Mouse (Mus musculus): ENCODE results near the gene Ndufc1.
"Not testable (repeated sequence)": the region's sequence is repeated elsewhere in the genome, so short reads cannot be mapped to it uniquely, and the experiment has no call there.

Gene Ndufc1

DNA sequence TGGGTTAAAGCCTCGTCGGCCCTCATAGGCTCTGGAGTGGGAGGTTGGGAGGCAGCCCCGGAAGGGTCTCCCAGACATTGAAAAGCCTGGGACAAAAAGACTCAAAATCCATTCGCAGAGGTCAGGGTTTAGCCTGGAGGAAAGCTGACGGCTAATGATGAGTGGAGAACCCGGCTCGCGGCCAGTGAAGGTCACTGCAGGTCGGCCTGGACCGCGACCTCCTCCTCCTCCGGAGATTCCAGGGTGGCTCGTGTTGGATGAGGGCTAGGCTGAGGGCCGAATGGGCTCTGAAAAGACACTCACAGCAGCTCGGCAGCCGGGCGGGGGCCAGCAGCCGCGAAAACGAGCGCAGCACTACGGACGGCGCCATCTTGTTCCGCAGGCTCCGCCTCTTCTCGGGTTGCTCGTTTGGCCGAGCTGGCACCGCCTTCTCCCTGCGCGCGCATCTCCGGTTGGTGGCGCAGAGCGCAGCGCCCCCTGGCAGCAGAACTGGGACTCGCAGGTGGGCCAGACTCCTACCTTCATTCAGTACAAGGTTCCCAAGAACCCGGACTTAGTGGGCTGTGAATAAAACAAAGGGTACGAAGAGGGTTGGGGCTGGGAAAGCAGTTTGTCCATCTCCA is at the start of gene Ndufc1:
Ndufc1 (minus strand) TSS at position 428 of the 623 bp plus-strand sequence.
- peak; percentile 98 for DNase-seq

DNA sequence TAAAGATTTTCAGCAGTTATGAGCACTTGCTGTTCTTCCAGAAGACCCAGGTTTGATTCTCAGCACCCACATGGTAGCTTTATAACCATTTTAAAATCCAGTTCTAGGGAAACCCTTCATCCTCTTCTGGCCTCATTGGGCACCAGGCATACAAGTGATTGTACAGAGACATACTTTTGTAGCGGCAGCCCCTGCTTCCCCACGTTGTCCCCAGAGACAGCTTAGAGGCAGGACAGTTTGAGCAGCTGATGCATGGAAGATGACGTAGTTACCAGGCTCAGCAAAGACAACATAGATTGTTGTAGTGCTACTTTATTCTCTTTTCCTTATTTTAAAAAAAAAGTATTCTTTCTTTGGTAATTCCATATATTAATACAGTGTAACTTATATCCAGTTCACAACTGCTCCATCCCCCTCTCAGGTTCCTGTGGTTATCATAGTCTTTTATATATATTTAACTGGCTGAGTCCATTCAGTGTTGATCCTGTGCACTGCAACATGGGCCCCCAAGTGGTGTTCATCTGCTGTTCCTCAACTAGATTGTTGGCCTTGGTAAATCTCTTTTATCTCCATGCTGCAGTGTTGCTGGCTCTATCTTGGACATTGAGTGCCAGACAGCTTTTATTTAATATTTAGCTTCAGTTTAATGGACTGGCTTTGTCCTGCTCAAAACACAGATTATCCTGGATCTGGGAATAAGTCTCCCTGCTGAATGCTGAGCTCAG is 26.2 kb upstream of the Ndufc1 start:
- no peak for DNase-seq

- not testable (repeated sequence) for DNase-seq
Measured at GRCm38 (mm10) chr3:51434364-51434763, 25.6 kb upstream of the Ndufc1 start.

GRCm38 (mm10) chr3:51425394-51425793 is 16.6 kb upstream of the Ndufc1 start:
- no peak for DNase-seq

DNA sequence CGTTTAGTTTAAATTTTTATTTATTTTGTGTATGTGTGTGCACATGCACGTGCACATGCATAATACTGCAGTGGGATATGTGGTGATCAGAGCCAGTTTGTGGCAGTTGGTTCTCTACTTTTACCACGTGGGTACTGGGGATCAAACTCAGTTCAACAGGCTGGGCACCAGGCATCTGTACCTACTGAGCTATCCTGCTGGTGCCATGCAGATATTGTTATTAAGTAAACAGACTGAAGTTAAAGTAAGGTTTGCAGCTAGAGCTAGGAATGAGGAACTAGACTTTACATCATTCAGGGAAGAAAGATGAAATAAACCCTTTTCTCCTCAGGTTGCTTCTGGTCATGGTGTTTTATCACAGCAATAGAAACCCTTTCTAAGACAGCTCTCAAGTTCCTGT is 13.1 kb upstream of the Ndufc1 start:
- no peak for DNase-seq

DNA sequence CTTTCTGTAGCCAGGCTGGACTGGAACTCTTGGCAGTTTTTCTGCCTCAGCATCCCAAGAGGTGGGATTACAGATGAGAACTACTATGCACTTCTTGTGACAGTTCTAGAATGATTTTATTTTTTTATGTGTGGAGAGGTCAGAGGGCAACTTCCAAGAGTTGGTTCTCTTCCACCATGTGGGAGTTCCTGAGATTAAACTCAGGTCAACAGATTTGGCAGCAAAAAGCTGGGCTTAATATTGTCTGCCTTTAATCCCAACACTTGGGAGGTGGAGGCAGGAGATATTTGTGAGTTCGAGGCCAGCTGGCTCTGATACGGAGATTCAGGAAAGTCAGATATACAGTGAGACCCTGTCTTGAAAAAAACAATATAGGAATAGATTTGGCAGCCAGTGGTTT is 9.2 kb upstream of the Ndufc1 start:
- no peak for DNase-seq

DNA sequence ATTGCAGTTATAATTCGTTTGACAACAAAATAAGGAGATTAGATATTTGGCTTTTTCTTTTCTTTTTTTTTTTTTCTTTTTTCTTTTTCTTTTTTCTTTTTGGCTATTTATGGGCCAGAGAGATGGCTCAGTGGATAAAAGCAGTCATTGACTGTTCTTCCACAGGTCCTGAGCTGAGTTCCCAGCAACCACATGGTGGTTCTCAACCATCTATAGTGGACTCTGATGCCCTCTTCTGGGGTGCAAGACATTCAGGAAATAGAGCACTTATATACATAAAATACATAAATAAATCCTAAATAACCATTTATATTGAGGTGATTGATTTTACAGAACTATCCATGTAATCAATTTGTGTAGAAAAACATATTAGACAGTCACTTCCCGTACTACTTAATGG is 8.7 kb upstream of the Ndufc1 start:
- no peak for DNase-seq

GRCm38 (mm10) chr3:51417135-51417458 is 8.3 kb upstream of the Ndufc1 start:
- DNase-seq: no peak

- peak; percentile 64 for DNase-seq
Measured at GRCm38 (mm10) chr3:51416364-51417134, 7.8 kb upstream of the Ndufc1 start.

GRCm38 (mm10) chr3:51416073-51416363 is 7.2 kb upstream of the Ndufc1 start:
- DNase-seq: no peak

GRCm38 (mm10) chr3:51415098-51416072 is 6.6 kb upstream of the Ndufc1 start, which contains the start of gene Naa15:
Gene Naa15 (plus strand): TSS chr3:51415148.
- DNase-seq: peak; percentile 97

GRCm38 (mm10) chr3:51413276-51413675 is 4.5 kb upstream of the Ndufc1 start:
- DNase-seq: peak; percentile 27

DNA sequence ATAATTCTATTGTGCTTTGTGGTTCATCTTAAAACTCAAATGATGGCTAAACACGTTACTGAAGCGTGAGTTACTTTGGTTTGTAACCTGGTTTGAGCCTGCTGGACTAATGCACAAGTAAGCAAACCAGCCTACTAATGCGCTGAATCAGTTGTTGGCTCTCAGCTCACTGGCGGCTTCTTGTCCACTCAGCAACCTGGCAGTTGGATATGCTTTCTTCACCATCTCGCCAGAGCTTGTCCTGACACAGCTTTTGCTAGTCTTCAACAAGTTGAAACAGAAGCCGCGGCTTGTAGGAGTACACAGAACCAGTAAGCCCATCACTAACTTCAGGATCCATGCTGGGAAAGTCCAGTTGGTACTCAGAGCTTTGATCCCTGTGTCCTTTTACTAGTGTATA is 3.7 kb upstream of the Ndufc1 start:
- DNase-seq: peak; percentile 44

DNA sequence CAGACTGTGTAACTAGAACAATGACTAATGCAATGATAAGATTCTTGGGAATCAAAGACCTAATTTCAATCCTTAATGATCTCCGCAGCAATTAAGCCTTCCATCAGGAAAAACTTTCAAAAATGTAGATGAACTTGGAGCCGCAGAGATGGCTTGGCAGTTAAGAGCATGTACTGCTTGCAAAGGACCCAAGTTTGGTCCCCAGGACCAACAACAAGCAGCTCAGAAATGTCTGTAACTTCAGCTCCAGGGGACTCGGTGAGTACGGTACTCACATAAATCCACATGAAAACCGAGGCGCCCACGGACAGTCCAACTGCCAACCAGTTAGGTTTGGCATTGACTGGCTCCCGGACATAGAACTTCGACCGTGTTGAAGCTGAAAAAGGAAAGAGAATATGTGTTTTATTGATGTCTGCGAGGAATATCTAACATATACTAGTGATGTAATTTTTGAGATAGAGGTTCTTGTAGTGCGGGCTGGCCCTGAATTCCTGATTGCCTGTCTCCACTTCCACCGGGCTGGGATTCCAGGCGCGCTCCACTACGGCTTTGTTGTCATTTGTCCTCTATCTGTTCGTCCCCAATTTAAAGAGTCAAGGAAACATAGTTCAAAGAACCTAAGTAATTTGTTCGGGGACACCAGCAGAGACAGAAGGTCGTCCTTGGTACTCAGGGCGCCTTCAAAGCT is 773 bp downstream of the Ndufc1 start:
- no peak for DNase-seq

GRCm38 (mm10) chr3:51402628-51403027 is 6.2 kb downstream of the Ndufc1 start:
- no peak for DNase-seq

DNA sequence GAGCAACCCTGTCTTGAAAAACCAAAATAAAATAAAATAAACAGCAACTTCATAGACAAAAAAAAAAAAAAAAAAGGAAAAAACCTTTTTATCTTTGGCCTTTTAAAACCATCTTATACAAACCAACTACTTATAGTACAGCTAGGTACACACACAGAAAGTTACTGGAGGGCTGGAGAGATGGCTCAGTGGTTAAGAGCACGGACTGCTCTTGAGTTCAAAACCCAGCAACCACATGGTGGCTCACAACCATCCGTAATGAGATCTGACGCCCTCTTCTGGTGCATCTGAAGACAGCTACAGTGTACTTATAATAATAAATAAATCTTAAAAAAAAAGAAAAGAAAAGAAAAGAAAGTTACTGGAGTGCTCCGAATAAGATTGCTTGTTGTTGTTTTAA is 6.7 kb downstream of the Ndufc1 start:
- DNase-seq: not testable (repeated sequence)

DNA sequence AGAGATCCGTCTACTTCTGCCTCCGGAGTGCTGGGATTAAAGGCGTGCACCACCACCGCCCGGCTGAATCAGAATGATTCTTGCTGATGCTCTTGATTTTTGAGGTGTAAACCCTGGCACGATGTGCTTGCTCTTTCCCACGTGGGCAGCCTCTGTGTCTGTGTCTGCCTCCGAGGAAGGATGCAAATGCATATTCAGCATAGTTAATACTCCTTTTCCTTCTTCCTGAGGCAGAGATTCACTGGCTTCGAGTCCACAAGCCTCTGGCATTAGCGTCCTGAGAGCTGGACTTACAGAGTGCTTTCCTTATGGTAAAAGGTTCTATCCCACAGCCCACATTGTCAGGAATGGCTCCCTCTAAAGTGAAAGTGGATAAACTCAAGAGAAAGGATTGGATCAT is 8.1 kb downstream of the Ndufc1 start:
- DNase-seq: no peak

DNA sequence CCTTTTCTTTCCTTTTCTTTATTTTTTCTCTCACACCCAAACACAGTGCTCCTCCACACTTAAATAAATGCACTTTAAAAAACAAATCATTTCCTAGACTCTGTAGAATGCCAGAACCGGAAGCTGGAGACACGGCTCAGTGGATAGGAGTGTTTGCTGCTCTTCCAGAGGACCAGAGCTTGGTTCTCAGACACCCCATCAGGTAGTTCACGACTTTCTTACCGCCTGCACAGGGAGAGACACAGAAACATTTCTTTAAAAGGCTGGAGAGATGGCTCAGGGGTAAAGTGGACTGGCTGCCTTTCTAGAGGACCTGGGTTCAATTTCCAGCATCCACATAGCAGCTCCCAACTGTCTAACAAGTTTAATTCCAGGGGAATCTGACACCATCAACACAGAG is 9.3 kb downstream of the Ndufc1 start:
- DNase-seq: no peak

- no peak for DNase-seq
Measured at GRCm38 (mm10) chr3:51398667-51399066, 10.1 kb downstream of the Ndufc1 start.

DNA sequence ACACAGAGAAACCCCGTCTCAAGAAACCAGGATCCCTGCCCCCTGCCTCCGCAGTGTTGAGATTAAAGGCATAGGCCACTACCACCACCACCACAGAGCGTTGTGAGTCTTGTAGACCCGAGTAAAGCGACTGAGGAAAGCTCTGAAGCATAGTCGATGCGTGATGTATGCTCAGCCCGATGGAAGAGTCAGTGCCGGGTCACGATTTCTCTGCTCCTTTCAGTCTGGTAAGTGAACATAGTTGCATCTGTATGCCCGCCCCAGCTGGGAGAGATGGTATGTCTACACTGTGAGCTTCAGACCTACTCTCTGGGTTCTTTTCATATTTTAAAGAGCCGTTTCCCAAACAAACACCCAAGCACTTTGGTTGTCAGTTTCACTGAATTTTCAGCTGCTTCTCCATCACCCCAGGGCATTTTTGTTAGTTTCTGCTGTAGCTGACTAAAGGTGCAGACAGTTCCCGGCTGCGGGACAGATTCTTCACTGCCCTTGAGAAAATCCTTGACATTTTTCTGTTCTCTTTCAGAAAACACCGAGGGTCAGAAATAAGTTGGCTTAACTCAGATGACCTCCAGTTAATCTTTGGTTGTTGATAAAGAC is 11.0 kb downstream of the Ndufc1 start:
- DNase-seq: no peak

GRCm38 (mm10) chr3:51396219-51397068 is 12.3 kb downstream of the Ndufc1 start, which contains the start of gene Mgarp:
Gene Mgarp (minus strand): TSS chr3:51396738.
- DNase-seq: peak; percentile 75
